Mouse (Mus musculus) embryo, embryonic 10 days (tissue): ENCODE measurements at regions not wholly inside any gene's neighbourhood (a gene's known extent, or its start where the extent isn't known, plus 50 kb on each side); places are given as distances from the start of the nearest gene placed in this dataset.
"Not testable (repeated sequence)": the region's sequence is repeated elsewhere in the genome, so short reads cannot be mapped to it uniquely, and the experiment has no call there.

ENCODE experiments used
- DNase-seq: peaks from one replicate; pipeline ENCODE4 v3.0.0-alpha.2; 2015; ENCODE audit warnings: low spot score

- no peak for DNase-seq
Observed at GRCm38 (mm10) chrX:159072647-159073046, 137.5 kb upstream of the Rps6ka3 start.

GRCm38 (mm10) chrX:159073533-159073932, 136.6 kb upstream of the Rps6ka3 start:
- DNase-seq, result no peak

DNA sequence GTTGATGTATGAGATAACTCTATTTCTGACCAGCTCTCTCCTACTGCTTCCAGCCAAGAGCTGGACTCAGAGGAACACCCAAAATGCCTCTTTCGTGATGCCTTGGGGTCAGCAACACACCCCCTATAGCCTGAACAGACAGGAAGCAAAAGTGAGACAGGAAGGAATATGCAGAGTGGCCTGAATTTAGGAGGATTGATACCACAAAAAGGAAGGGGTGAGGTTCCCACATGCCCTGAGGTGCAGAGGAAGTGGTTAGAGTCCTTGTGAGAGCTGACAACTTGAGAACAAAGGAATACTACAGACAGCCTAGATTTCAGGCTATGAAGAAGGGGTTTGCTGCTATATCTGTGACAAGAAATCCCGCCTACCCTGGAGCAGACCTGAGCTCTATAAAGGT, 129.6 kb upstream of the Rps6ka3 start:
- no peak for DNase-seq

DNA sequence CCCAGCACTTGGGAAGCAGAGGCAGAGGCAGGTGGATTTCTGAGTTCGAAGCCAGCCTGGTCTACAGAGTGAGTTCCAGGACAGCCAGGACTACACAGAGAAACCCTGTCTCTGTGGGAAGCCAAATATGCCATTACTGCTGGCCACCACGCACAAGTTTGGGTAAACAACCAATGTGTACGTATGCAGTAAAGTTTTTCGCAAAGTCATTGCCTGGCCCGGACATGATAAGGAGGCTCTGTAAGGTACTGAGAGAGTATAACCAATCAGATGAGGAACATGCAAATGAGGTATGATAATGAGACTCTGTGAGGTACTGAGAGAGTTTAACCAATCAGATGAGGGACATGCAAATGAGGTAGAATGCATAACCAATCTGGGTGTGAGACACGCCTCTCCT, 99.5 kb upstream of the Rps6ka3 start:
- not testable (repeated sequence) for DNase-seq

DNA sequence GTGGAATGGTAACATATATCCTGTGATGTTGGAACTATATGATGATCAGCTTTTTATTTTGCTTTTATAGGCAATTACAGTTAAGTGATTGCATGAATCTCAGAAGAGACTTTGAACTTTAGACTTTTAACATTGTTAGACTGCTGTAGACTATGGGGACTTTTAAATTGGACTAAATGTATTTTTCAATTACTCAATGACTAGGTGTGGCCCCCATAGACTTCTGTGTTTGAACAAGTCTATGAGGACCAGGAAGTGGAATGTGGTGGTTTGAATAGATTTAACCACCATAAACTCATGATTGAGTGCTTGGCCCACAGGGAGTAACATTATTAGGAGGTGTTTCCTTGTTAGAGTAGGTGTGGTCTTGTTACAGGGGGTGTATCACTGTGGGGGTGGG, 93.9 kb upstream of the Rps6ka3 start:
- DNase-seq, result no peak

GRCm38 (mm10) chrX:159140554-159140953, 69.6 kb upstream of the Rps6ka3 start:
- no peak for DNase-seq

GRCm38 (mm10) chrX:159143278-159143677, 66.8 kb upstream of the Rps6ka3 start:
- DNase-seq, result no peak

- no peak for DNase-seq
Observed at GRCm38 (mm10) chrX:159144674-159145073, 65.4 kb upstream of the Rps6ka3 start.

- DNase-seq, result no peak
Observed at GRCm38 (mm10) chrX:159145212-159145611, 64.9 kb upstream of the Rps6ka3 start.

GRCm38 (mm10) chrX:159155786-159156185, 54.3 kb upstream of the Rps6ka3 start:
- DNase-seq, result no peak

- no peak for DNase-seq
Observed at GRCm38 (mm10) chrX:159156976-159157375, 53.1 kb upstream of the Rps6ka3 start.

- DNase-seq, result no peak
Observed at GRCm38 (mm10) chrX:159159727-159160126, 50.4 kb upstream of the Rps6ka3 start.
